Mouse (Mus musculus): Measurements from ENCODE around the gene Olfr669.
"Not testable (repeated sequence)": the region's sequence is repeated elsewhere in the genome, so short reads cannot be mapped to it uniquely, and the experiment has no call there.

The Olfr669 gene

GRCm38 (mm10) chr7:104933940-104934339 is at the start of gene Olfr669:
Gene Olfr669 (plus strand): TSS chr7:104934240.
- no peak for DNase-seq

GRCm38 (mm10) chr7:104895852-104896251 is 38.2 kb upstream of the Olfr669 start, which contains the start of gene Olfr666:
Gene Olfr666 (minus strand): TSS chr7:104895952.
- DNase-seq: no peak

GRCm38 (mm10) chr7:104921382-104921781 is 12.7 kb upstream of the Olfr669 start, which contains the start of gene Olfr667:
Gene Olfr667 (minus strand): TSS chr7:104921482.
- DNase-seq: no peak

- no peak for DNase-seq
Observed at GRCm38 (mm10) chr7:104927957-104928356, 6.1 kb upstream of the Olfr669 start, which contains the start of gene Olfr668. Gene Olfr668 (minus strand): TSS chr7:104928057.

- DNase-seq: not testable (repeated sequence)
Observed at GRCm38 (mm10) chr7:104950234-104950633, 16.2 kb downstream of the Olfr669 start.

GRCm38 (mm10) chr7:104962520-104962919 is 28.5 kb downstream of the Olfr669 start, which contains the start of gene Olfr670:
Gene Olfr670 (minus strand): TSS chr7:104962620.
- no peak for DNase-seq

GRCm38 (mm10) chr7:104972507-104972906 is 38.5 kb downstream of the Olfr669 start:
- DNase-seq: not testable (repeated sequence)

GRCm38 (mm10) chr7:104979026-104979425 is 45.0 kb downstream of the Olfr669 start, which contains the start of gene Olfr671:
Gene Olfr671 (minus strand): TSS chr7:104979126.
- DNase-seq: no peak

Measured in kidney, postnatal 14 days (tissue).